Mouse (Mus musculus) neural tube, embryonic 12.5 days (tissue): ENCODE results near the gene 2900026A02Rik. TPM values are rescaled to one million over a fixed set of nuclear protein-coding genes. Genes with fewer than 3 reads are reported as not detected.

Source experiments
- ATAC-seq: fragments of 200-750 bp; cut with Nextera tagmentation; 2 replicates; pipeline ENCODE4 v1.8.0; 2017; ENCODE audit warnings: low read depth, mild to moderate bottlenecking, moderate TSS enrichment, moderate library complexity; ENCODE audit not compliant: low FRiP score
- H3K27ac ChIP-seq: fragments of 300-500 bp; sonication (generic); 2 replicates; pipeline ENCODE4 v1.5.1; 2016
- H3K27me3 ChIP-seq: fragments of 300-500 bp; sonication (generic); replicated peaks from 2 replicates; pipeline ENCODE4 v1.6.1; 2016; ENCODE audit warnings: mild to moderate bottlenecking
- H3K36me3 ChIP-seq: fragments of 300-500 bp; sonication (generic); 2 replicates; pipeline ENCODE4 v1.6.1; 2016; ENCODE audit warnings: mild to moderate bottlenecking
- H3K4me1 ChIP-seq: fragments of 300-500 bp; sonication (generic); 2 replicates; pipeline ENCODE4 v1.6.1; 2016
- H3K4me2 ChIP-seq: fragments of 300-500 bp; sonication (generic); replicated peaks from 2 replicates; pipeline ENCODE4 v1.6.1; 2016; ENCODE audit warnings: mild to moderate bottlenecking
- H3K4me3 ChIP-seq: fragments of 300-500 bp; sonication (generic); 2 replicates; pipeline ENCODE4 v1.5.1; 2016
- H3K9ac ChIP-seq: fragments of 300-500 bp; sonication (generic); 2 replicates; pipeline ENCODE4 v1.6.1; 2016; ENCODE audit warnings: mild to moderate bottlenecking
- H3K9me3 ChIP-seq: fragments of 300-500 bp; sonication (generic); 2 replicates; pipeline ENCODE4 v1.6.1; 2016; ENCODE audit warnings: mild to moderate bottlenecking
- WGBS: fragments of 180-500 bp; shearing (Covaris S2); methylation state at CpG from one replicate; pipeline ENCODE4 v1.1.7; 2016; 5-methylcytosine and 5-hydroxymethylcytosine counted together
- polyA plus RNA-seq: library from polyadenylated mRNA; unstranded; fragments of >200 nt; fragmentation: Nextera tagmentation; extraction: Ambion mirVana; gene quantifications from 2 replicates; pipeline ENCODE4 v1.2.1, GENCODE M21; 2016

2900026A02Rik gene
- polyA plus RNA-seq, 1 experiment from 2014 or later, result 3.0 TPM

DNA sequence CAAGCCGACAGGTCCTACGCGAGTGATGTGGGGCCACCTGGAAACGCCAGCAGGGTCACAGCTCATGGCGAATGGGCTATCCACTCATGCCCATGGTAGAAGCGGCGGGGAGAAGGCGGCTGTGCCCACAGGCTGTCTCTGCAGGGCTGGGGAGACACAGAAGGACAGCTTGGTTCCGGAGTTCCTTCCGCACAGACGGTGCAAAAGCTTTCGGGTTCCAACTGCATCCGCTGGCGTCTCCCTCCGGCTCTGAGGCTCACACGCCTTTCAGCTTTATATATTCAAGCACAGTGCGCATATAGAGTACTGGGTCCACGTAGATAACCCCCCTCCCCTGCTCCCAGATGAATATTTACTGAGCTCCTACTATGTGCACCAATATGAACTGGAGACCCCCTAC lies 27.3 kb downstream of the 2900026A02Rik start:
- no peak overlapping the region for H3K4me3 ChIP-seq
- H3K36me3 ChIP-seq, result no peaks in the 10 kb centered on the region
- WGBS, result 92% methylated on average over 18 of the region's 18 CpGs
- H3K4me1 ChIP-seq, result no peaks in the 10 kb centered on the region
- H3K9me3 ChIP-seq, result no peaks in the 10 kb centered on the region
- H3K9ac ChIP-seq, result no peak overlapping the region
- ATAC-seq, result no peak
- H3K27me3 ChIP-seq, result no peaks in the 10 kb centered on the region
- no peak overlapping the region for H3K4me2 ChIP-seq
- no peak overlapping the region for H3K27ac ChIP-seq

DNA sequence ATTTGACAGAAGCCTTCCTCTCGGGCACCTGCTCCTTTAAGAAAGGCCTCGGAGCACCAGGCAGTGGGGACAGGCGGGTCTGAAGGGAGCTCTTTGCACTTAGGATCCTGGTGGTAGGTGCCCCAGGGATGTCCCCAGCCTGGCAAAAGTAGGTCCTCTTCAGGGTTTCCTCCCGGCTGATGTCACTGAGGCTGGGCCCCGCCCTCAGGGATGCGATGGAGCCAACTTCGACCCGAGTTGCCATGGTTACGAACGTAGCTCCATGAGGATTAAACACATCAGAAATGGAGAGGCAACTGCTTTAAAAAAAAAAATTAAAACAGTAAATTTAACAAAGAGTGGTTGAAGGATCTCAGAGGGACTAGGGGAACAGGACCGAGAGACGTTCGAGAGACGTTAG lies 29.1 kb downstream of the 2900026A02Rik start:
- WGBS, result 81% methylated on average over 14 of the region's 14 CpGs
- Histone ChIP-seq H3K4me3 (no peak overlapping the region), H3K27ac (no peak overlapping the region), H3K36me3 (no peaks in the 10 kb centered on the region), H3K4me2 (no peak overlapping the region), H3K4me1 (no peaks in the 10 kb centered on the region), H3K9me3 (no peaks in the 10 kb centered on the region), H3K9ac (no peak overlapping the region), H3K27me3 (no peaks in the 10 kb centered on the region)
- ATAC-seq, result no peak

- ATAC-seq, result no peak
- H3K27ac ChIP-seq, result no peak overlapping the region
These were observed 30.5 kb downstream of the 2900026A02Rik start for GRCm38 (mm10) chr5:113190558-113190957.

GRCm38 (mm10) chr5:113181441-113181840 lies 39.6 kb downstream of the 2900026A02Rik start:
- WGBS, result 32% methylated on average over 6 of the region's 6 CpGs
- Histone ChIP-seq H3K4me3 (no peak overlapping the region), H3K27ac (no peak overlapping the region)

More at GRCm38 (mm10) chr5:113190558-113190957, 30.5 kb downstream of the 2900026A02Rik start:
- Histone ChIP-seq H3K36me3 (no peaks in the 10 kb centered on the region), H3K27me3 (no peaks in the 10 kb centered on the region), H3K9ac (no peak overlapping the region), H3K4me3 (no peak overlapping the region), H3K4me2 (no peak overlapping the region), H3K9me3 (no peaks in the 10 kb centered on the region), H3K4me1 (no peaks in the 10 kb centered on the region)
- 77% methylated on average over 14 of the region's 14 CpGs for WGBS

DNA sequence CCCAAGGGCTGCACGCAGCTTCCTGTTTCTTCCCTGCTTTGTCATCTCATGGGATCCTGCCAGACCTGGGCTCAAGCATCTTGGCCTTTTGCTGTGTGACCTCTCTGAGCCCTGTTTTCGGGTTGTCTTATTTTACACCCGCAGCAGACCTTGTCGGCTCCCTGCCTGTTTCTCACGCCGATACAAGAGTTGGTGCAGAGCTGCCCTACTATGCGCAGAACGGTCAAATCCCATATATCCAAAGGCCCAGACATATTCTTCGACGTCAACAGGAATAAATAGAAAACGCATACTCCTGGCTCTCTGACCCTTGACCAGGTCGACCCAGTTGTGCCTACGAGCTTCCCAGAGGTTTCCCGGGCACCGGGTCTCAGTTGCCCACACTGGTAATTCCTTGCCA lies 40.3 kb downstream of the 2900026A02Rik start:
- Histone ChIP-seq H3K27ac (no peak overlapping the region), H3K27me3 (no peaks in the 10 kb centered on the region), H3K9ac (no peak overlapping the region), H3K4me2 (peak overlapping the region; percentile 58), H3K36me3 (no peaks in the 10 kb centered on the region), H3K9me3 (no peaks in the 10 kb centered on the region), H3K4me3 (no peak overlapping the region), H3K4me1 (peaks cover 9% of the 10 kb centered on the region)
- WGBS, result 81% methylated on average over 15 of the region's 15 CpGs
- ATAC-seq, result 0 out of 2 replicates have a peak, but pooled peaks have one; percentile 1

More at GRCm38 (mm10) chr5:113181441-113181840, 39.6 kb downstream of the 2900026A02Rik start:
- H3K9me3 ChIP-seq, result no peaks in the 10 kb centered on the region
- no peak for ATAC-seq
- H3K36me3 ChIP-seq, result no peaks in the 10 kb centered on the region
- no peak overlapping the region for H3K4me2 ChIP-seq
- H3K9ac ChIP-seq, result no peak overlapping the region
- H3K4me1 ChIP-seq, result peaks cover 9% of the 10 kb centered on the region
- no peaks in the 10 kb centered on the region for H3K27me3 ChIP-seq

DNA sequence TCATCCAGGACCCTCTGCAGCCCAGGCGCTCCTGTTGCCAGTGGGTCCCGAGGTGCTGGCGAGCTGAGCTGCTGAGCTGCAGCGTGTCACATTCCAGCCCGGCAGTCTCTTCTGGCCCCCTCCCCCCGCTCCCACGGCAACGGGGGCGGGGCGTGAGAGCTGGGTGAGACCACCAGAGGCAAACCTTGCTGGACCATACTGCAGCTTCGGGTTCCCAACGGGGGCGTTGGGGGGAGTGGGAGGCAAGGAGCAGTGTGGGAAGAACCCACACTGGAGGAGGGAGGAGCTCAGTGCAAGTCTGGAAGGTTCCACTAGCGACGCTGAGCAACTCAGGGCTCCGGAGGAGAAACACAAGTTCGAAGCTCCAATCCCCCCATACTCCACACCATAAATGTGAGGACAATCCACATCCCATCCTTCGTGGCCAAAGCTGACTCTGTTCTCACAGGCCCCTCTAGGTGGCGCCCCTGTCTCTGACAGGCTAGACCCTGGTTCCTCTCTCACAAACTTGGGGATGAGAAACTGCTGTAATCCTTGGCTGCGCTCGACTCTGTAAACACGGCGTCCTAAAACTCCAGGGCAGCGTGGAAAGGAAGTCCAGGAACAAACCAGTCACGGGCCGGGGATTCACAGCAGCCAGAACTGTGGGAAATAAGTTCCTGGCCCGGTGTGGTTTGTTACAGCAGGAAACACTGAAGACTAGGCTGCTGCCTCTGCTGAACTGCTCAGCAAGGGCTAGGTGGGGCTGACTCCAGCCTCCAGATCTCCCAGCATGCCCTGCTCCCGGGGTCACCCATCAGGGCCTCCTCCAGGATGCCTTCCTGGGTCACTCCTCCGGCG lies 41.0 kb downstream of the 2900026A02Rik start:
- Histone ChIP-seq H3K9me3 (no peaks in the 10 kb centered on the region), H3K27ac (no peak overlapping the region), H3K27me3 (no peaks in the 10 kb centered on the region), H3K36me3 (no peaks in the 10 kb centered on the region), H3K4me2 (peak overlapping the region; percentile 58), H3K4me1 (peaks cover 9% of the 10 kb centered on the region), H3K4me3 (peak overlapping the region; percentile 18), H3K9ac (peak overlapping the region; percentile 51)
- ATAC-seq, result peak; percentile 61
- 3% methylated on average over 30 of the region's 30 CpGs for WGBS

DNA sequence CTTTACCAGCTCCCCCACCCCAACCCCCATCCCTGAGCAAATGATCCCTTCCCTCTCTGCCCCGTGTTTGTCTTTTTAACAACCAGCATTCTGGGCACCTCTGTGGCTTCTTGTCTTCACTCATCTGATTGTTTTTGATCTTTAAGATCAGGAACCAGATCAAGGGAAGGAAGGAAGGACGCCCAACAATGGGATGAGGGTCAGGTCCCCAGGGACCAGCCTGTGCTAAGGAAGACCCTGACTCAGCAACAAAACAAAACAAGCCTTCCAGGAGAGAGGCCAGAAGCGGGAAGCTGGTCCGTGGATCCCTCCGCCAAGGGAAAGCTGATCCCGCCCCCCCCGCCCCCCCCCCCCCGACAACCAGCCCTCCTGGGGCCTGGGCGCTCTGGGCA lies 41.6 kb downstream of the 2900026A02Rik start:
- H3K27ac ChIP-seq, result no peak overlapping the region
- ATAC-seq, result no peak
- peak overlapping the region; percentile 58 for H3K4me2 ChIP-seq
- peak overlapping the region; percentile 18 for H3K4me3 ChIP-seq
- peak overlapping the region; percentile 51 for H3K9ac ChIP-seq
- H3K27me3 ChIP-seq, result no peaks in the 10 kb centered on the region
- H3K9me3 ChIP-seq, result no peaks in the 10 kb centered on the region
- peaks cover 9% of the 10 kb centered on the region for H3K4me1 ChIP-seq
- H3K36me3 ChIP-seq, result no peaks in the 10 kb centered on the region
- 10% methylated on average over 8 of the region's 9 CpGs for WGBS

- no peak overlapping the region for H3K4me3 ChIP-seq
- H3K27ac ChIP-seq, result no peak overlapping the region
- H3K4me2 ChIP-seq, result no peak overlapping the region
- WGBS, result 91% methylated on average over 10 of the region's 10 CpGs
- H3K4me1 ChIP-seq, result peaks cover 13% of the 10 kb centered on the region
- no peak for ATAC-seq
- H3K27me3 ChIP-seq, result no peaks in the 10 kb centered on the region
- H3K9ac ChIP-seq, result no peak overlapping the region
- no peaks in the 10 kb centered on the region for H3K9me3 ChIP-seq
- no peaks in the 10 kb centered on the region for H3K36me3 ChIP-seq
These were observed 45.1 kb downstream of the 2900026A02Rik start for GRCm38 (mm10) chr5:113175976-113176375.

DNA sequence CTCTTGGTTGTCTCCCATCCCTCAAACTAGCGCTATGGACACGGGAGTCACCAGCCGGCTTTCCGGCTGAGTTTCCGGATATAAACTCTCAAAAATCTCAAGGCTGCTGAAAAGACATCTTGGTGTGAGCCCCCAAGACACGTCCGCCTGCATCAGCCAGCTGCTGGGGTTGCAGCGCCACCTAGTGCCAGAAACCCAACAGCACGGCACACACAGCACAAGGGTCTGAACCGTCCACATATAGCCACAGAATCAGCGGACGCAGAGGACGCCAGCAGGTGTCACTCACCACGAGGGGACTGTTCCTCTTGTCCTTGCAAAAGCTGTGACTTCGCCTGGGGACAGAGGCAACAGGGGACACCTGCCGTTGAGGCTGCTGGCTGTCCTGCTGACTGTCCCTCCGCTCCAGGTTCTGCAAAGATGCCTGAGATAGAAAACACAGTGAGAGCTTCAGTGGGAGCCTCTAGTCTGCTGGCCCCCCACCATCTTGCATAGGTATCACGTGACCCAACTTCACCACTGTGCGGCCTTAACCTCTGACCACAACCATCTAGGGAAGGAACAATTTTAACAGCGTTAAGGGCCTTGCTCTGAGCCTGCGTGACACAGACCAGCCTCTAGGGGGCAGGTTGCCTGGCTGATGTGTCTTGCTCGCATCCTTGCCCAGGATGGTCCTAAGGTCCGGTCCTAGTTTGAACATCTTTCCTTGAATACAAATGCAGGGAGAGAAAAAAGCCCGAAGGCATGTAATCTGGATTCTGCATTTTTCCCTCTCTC lies 45.9 kb downstream of the 2900026A02Rik start:
- no peak for ATAC-seq
- Histone ChIP-seq H3K9me3 (no peaks in the 10 kb centered on the region), H3K9ac (no peak overlapping the region), H3K27me3 (no peaks in the 10 kb centered on the region), H3K4me3 (no peak overlapping the region), H3K4me1 (peaks cover 13% of the 10 kb centered on the region), H3K27ac (no peak overlapping the region), H3K36me3 (no peaks in the 10 kb centered on the region), H3K4me2 (no peak overlapping the region)
- WGBS, result 54% methylated on average over 24 of the region's 24 CpGs

DNA sequence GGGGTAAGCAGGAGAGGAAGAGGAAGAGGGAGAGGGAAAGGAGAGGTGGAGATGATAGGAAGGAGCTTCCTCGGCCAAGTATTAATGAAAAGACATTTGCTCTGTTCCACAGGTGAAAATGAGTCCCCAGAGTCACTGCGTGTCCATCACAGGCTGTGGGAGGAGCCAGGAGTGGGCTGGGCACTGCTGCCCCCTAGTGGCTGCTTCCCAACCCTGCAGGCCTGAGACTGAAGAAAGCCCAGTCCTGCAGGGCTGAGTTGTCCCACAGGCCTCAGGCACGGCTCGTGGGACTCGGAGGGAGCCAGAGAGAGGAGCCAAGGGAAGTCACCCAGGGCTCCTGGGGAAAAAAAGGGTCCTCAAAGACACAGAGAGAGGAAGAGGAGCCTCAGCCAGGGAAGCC lies 47.7 kb downstream of the 2900026A02Rik start:
- WGBS, result 14% methylated on average over 5 of the region's 5 CpGs
- no peak overlapping the region for H3K4me2 ChIP-seq
- H3K27me3 ChIP-seq, result no peaks in the 10 kb centered on the region
- no peak for ATAC-seq
- no peak overlapping the region for H3K4me3 ChIP-seq
- no peaks in the 10 kb centered on the region for H3K9me3 ChIP-seq
- no peak overlapping the region for H3K9ac ChIP-seq
- no peak overlapping the region for H3K27ac ChIP-seq
- H3K36me3 ChIP-seq, result no peaks in the 10 kb centered on the region
- H3K4me1 ChIP-seq, result 0 out of 2 replicates have a peak, but pooled peaks cover 3% of the 10 kb centered on the region

GRCm38 (mm10) chr5:113171968-113172578 lies 49.0 kb downstream of the 2900026A02Rik start:
- WGBS, result 86% methylated on average over 10 of the region's 10 CpGs
- Histone ChIP-seq H3K4me3 (no peak overlapping the region), H3K4me1 (0 out of 2 replicates have a peak, but pooled peaks cover 3% of the 10 kb centered on the region), H3K36me3 (no peaks in the 10 kb centered on the region), H3K27me3 (no peaks in the 10 kb centered on the region), H3K9me3 (no peaks in the 10 kb centered on the region), H3K9ac (no peak overlapping the region), H3K4me2 (no peak overlapping the region), H3K27ac (no peak overlapping the region)
- no peak for ATAC-seq
